Mouse (Mus musculus): ENCODE data around the gene 4931440F15Rik. TPM values are rescaled to one million over a fixed set of nuclear protein-coding genes. Genes with fewer than 3 reads are reported as not detected.

Gene 4931440F15Rik
- polyA plus RNA-seq, 1 experiment from 2014 or later, result 0.12 TPM

DNA sequence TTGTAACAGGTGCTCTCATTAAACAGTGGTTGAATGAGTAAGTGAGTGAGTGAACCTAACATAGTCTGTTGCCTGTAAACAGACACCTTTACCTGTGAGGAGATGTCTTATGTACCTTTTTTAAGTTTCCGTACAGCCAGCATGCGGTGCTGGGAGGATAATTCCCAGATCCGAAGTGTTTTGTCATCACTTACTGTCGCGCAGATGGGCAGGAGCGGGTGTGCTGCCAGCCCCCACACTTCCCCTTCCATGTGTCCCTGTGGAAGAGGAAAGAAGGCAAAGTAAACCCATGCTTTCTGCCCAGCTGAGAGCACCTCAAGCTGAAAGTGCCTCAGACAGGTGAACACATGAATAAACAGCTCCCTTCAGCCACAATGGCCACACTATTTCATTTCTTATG is 30.4 kb downstream of the 4931440F15Rik start:
- Histone ChIP-seq H3K4me3 (ENCODE audit: low read depth, low read length) (no peak overlapping the region), H3K9ac (ENCODE audit: low read depth, low read length) (no peak overlapping the region), H3K4me1 (replicated peaks; ENCODE audit: control insufficient read depth, insufficient read depth, low read length) (no peaks in the 10 kb centered on the region), H3K27ac (ENCODE audit: low read depth, low read length) (no peak overlapping the region), H3K9me3 (ENCODE audit: control insufficient read depth) (no peaks in the 10 kb centered on the region), H3K36me3 (ENCODE audit: control insufficient read depth, insufficient read depth) (no peaks in the 10 kb centered on the region), H3K4me2 (replicated peaks; ENCODE audit: low read depth) (no peak overlapping the region), H3K27me3 (replicated peaks; ENCODE audit: control insufficient read depth, insufficient read depth, low read length) (no peaks in the 10 kb centered on the region)
- 93% methylated on average over 6 of the region's 6 CpGs for WGBS
- no peak for TF ChIP-seq CTCF (IDR thresholded peaks at IDR 0.05; ENCODE audit: low read depth)
- no peak for ATAC-seq

DNA sequence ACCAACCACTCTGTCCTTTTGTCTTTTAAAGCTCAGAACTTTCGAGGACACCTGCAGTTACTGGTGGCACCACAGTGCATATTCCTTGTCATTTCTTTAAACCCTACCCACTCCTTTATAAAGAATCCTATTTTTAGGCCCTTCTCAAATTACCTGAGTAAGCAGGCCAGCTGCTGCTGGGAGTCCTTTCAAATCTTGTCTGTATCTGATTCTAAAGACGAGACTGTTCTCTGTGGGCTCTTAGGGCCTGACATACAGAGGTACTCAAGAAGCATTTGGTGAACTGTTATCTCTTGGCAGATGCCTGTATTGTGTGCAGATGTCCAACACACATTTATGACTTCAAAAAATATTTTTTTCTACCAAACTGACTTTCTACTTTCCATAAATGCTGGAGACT is 31.0 kb downstream of the 4931440F15Rik start:
- no peak for ATAC-seq
- TF ChIP-seq CTCF (IDR thresholded peaks at IDR 0.05; ENCODE audit: low read depth), result no peak
- WGBS, result 57% methylated on average over 2 of the region's 2 CpGs

DNA sequence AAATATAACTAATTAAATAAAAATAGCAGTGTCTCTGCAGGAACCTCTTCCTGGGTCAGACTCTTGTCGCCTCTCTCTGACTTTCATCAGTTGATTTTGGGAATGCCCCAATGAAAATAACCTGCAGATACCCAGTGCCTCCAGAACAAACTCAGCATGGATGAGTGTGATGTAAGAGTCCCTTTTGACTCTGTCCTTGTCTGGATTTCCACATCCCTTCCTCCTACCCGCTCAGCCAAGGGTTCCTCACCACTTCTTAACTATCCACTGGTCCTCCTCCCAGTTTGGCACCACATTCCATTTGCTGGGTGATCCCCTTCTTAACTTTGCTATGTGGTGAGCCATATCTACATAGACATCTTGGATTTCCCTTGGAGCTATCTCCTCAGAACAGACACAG is 34.7 kb downstream of the 4931440F15Rik start:
- no peak overlapping the region for H3K9ac ChIP-seq (ENCODE audit: low read depth, low read length)

More for the DNA sequence above, 31.0 kb downstream of the 4931440F15Rik start:
- Histone ChIP-seq H3K9me3 (ENCODE audit: control insufficient read depth) (no peaks in the 10 kb centered on the region), H3K27me3 (replicated peaks; ENCODE audit: control insufficient read depth, insufficient read depth, low read length) (no peaks in the 10 kb centered on the region), H3K4me1 (replicated peaks; ENCODE audit: control insufficient read depth, insufficient read depth, low read length) (no peaks in the 10 kb centered on the region), H3K27ac (ENCODE audit: low read depth, low read length) (no peak overlapping the region), H3K4me2 (replicated peaks; ENCODE audit: low read depth) (no peak overlapping the region), H3K4me3 (ENCODE audit: low read depth, low read length) (no peak overlapping the region), H3K36me3 (ENCODE audit: control insufficient read depth, insufficient read depth) (no peaks in the 10 kb centered on the region), H3K9ac (ENCODE audit: low read depth, low read length) (no peak overlapping the region)

DNA sequence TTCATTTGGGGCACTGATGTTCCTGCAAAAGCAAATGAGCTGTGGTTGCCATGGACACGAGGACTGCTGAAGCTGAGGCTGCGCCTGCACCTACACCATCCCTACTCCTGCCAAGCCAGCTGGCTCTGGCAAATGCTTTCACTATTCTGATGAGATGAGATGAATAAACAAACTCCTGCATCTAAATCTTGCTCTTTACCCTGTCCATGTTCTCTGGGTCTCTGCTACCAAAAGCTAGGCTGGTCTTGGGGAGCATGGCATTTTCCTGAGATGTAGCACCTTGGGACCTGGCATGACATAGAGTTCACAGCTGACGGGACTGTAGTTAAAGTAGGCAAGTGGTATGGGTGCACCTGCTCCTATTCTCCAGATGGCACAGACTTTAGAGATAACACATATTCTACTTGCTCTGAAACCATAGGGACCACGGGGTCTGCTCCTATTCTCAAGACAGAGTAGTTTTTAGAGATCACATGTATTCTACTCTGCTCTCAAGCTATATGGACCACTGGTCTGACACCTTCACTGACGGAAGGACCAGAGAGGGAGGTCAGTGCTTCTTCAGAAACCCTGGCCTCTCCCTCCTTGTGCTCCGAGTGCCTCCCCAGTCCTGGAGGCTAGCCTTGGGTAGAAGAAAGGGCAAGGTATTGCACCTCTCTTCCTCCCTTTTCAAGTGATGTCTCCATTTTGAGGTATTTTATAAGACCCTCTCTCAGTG is 36.4 kb downstream of the 4931440F15Rik start:
- 73% methylated on average over 6 of the region's 6 CpGs for WGBS
- H3K4me2 ChIP-seq (replicated peaks; ENCODE audit: low read depth), result no peak overlapping the region

More for the DNA sequence above, 34.7 kb downstream of the 4931440F15Rik start:
- H3K27me3 ChIP-seq (replicated peaks; ENCODE audit: control insufficient read depth, insufficient read depth, low read length), result no peaks in the 10 kb centered on the region
- H3K4me3 ChIP-seq (ENCODE audit: low read depth, low read length), result no peak overlapping the region
- no peak overlapping the region for H3K4me2 ChIP-seq (replicated peaks; ENCODE audit: low read depth)
- no peak overlapping the region for H3K27ac ChIP-seq (ENCODE audit: low read depth, low read length)
- no peaks in the 10 kb centered on the region for H3K9me3 ChIP-seq (ENCODE audit: control insufficient read depth)
- no peak for TF ChIP-seq CTCF (IDR thresholded peaks at IDR 0.05; ENCODE audit: low read depth)
- 89% methylated on average over 2 of the region's 2 CpGs for WGBS
- ATAC-seq, result no peak
- no peaks in the 10 kb centered on the region for H3K36me3 ChIP-seq (ENCODE audit: control insufficient read depth, insufficient read depth)
- H3K4me1 ChIP-seq (replicated peaks; ENCODE audit: control insufficient read depth, insufficient read depth, low read length), result no peaks in the 10 kb centered on the region

DNA sequence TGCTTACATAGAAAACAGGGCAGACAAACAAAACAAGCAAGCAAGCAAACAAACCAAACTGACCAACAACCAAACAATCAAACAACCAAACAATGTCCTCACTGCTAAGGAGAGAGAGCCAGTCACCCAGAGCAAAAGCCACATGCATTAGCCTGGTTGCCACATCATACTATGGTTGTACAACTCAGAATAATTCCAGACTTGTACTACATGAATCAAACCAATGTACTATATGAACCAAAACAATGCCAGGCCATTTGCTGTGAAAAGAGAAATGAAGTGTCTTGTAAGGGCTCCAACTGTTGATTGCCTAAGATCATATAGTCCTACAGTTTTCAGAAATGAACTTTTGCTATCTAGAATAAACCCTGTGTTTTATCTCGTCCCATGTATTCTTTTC is 37.0 kb downstream of the 4931440F15Rik start:
- no peaks in the 10 kb centered on the region for H3K4me1 ChIP-seq (replicated peaks; ENCODE audit: control insufficient read depth, insufficient read depth, low read length)
- TF ChIP-seq CTCF (IDR thresholded peaks at IDR 0.05; ENCODE audit: low read depth), result no peak

More for the DNA sequence above, 36.4 kb downstream of the 4931440F15Rik start:
- H3K4me1 ChIP-seq (replicated peaks; ENCODE audit: control insufficient read depth, insufficient read depth, low read length), result no peaks in the 10 kb centered on the region
- no peak for TF ChIP-seq CTCF (IDR thresholded peaks at IDR 0.05; ENCODE audit: low read depth)
- H3K27me3 ChIP-seq (replicated peaks; ENCODE audit: control insufficient read depth, insufficient read depth, low read length), result no peaks in the 10 kb centered on the region
- ATAC-seq, result no peak
- H3K9ac ChIP-seq (ENCODE audit: low read depth, low read length), result no peak overlapping the region
- H3K9me3 ChIP-seq (ENCODE audit: control insufficient read depth), result no peaks in the 10 kb centered on the region
- H3K4me3 ChIP-seq (ENCODE audit: low read depth, low read length), result no peak overlapping the region
- no peaks in the 10 kb centered on the region for H3K36me3 ChIP-seq (ENCODE audit: control insufficient read depth, insufficient read depth)
- no peak overlapping the region for H3K27ac ChIP-seq (ENCODE audit: low read depth, low read length)

DNA sequence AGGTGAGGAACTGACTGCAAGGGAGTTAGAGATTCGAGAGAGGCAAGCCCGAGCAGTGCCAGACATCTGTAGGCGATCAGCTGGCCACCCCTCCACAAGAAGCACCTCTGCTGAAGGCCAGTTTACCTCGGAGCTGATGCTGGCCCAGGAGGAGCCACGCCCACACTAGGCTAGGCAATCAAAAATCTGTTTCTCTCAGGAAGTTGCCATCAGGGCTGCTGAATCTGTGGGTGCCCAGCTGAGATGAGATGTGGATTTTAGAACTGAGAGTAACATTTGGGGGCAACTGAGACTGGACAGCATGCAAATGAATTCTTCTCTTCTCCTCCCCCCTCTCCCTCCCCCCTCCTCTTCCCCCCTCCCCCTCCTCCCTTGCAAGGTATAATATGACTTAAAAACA is 38.0 kb downstream of the 4931440F15Rik start:
- Histone ChIP-seq H3K4me1 (replicated peaks; ENCODE audit: control insufficient read depth, insufficient read depth, low read length) (no peaks in the 10 kb centered on the region), H3K4me2 (replicated peaks; ENCODE audit: low read depth) (no peak overlapping the region), H3K36me3 (ENCODE audit: control insufficient read depth, insufficient read depth) (no peaks in the 10 kb centered on the region), H3K27ac (ENCODE audit: low read depth, low read length) (no peak overlapping the region), H3K27me3 (replicated peaks; ENCODE audit: control insufficient read depth, insufficient read depth, low read length) (no peaks in the 10 kb centered on the region), H3K4me3 (ENCODE audit: low read depth, low read length) (no peak overlapping the region), H3K9me3 (ENCODE audit: control insufficient read depth) (no peaks in the 10 kb centered on the region), H3K9ac (ENCODE audit: low read depth, low read length) (no peak overlapping the region)
- TF ChIP-seq CTCF (IDR thresholded peaks at IDR 0.05; ENCODE audit: low read depth), result no peak
- WGBS, result 18% methylated on average over 5 of the region's 5 CpGs
- ATAC-seq, result no peak

More for the DNA sequence above, 37.0 kb downstream of the 4931440F15Rik start:
- Histone ChIP-seq H3K27ac (ENCODE audit: low read depth, low read length) (no peak overlapping the region), H3K27me3 (replicated peaks; ENCODE audit: control insufficient read depth, insufficient read depth, low read length) (no peaks in the 10 kb centered on the region), H3K9ac (ENCODE audit: low read depth, low read length) (no peak overlapping the region), H3K4me2 (replicated peaks; ENCODE audit: low read depth) (no peak overlapping the region), H3K36me3 (ENCODE audit: control insufficient read depth, insufficient read depth) (no peaks in the 10 kb centered on the region), H3K4me3 (ENCODE audit: low read depth, low read length) (no peak overlapping the region), H3K9me3 (ENCODE audit: control insufficient read depth) (no peaks in the 10 kb centered on the region)
- 59% methylated on average over 1 of the region's 1 CpGs for WGBS
- no peak for ATAC-seq
